Mouse (Mus musculus): Measurements from ENCODE around the gene Usp25. TPM values are rescaled to one million over a fixed set of nuclear protein-coding genes. Genes with fewer than 3 reads are reported as not detected.

The Usp25 gene
- polyA plus RNA-seq, 1 experiment from 2014 or later: 41.7 TPM

DNA sequence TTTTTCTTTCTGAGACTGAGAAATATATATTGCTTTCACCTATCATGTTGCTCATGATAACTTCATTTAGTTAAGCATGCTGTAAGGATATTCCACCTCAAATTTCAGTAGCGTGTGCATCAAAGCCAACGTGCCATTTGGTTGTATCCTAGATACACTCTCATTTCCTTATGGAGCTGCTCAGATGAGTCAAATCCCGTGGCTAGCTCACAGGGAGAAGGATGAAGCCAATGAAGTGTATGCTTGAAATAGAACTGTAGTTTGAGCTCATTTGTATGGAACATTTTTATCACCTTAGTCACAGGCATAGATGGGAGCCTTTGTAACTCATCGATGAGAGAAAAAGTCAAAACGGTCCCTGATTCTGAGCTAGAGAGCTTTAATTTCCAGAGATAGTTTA, 20.8 kb downstream of the Usp25 start:
- DNase-seq (ENCODE audit: low spot score): no peak

DNA sequence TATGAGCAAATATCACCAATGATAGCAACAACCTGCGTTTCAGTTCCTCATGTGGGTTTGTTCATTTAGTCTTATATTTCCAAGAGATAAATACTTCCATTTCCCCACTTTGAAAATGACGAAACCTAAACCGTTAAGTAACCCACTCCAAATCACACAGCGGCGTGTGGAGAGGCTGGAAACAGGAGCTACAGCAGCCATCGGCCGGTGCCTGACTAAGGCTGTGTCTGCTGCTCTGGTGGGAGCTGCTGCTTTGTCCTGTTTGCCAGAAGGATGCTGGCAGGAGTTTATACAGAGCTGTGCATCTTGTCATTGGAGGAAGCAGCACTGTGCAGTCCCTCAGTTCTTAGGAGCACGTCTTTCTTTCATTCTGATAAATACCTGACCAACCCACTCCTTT, 21.2 kb downstream of the Usp25 start:
- DNase-seq (ENCODE audit: low spot score): no peak

DNA sequence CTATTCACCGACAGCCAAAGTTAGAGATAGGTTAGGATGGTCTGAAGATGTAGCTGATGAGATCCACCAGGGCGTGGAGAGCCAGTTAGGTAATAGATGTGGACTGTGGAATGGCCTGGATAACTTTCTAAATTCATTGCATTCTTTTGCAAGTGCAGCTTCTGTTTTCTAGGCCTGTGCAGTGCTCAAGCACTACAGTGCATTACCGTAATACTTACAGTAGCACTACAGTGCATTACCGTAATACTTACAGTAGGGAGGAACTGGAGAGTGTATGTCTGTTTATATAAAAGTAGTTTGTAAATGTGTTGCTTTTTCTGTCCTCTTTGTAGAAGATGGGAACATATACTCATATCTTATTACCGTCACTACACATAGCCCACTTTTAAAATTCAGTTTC, 28.1 kb downstream of the Usp25 start:
- no peak for DNase-seq (ENCODE audit: low spot score)

DNA sequence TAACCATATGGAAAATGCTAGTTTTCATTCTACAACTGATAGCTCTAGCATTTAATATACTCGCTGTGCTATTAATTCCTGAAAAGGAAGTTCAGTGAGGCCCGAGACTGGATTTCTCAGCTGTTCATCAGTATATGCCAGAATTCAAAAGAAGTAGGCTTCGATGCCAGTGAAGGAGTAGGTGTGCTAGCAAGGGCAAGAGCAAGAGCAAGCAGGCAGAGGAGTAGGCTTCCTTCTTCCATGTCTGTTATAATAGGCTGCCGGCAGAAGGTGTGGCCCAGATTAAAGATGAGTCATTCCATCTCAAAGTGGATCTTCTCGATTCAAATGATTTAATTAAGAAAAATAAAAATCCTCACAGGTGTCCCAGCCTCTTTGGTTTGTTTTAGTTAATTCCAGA, 30.0 kb downstream of the Usp25 start:
- DNase-seq (ENCODE audit: low spot score): no peak

DNA sequence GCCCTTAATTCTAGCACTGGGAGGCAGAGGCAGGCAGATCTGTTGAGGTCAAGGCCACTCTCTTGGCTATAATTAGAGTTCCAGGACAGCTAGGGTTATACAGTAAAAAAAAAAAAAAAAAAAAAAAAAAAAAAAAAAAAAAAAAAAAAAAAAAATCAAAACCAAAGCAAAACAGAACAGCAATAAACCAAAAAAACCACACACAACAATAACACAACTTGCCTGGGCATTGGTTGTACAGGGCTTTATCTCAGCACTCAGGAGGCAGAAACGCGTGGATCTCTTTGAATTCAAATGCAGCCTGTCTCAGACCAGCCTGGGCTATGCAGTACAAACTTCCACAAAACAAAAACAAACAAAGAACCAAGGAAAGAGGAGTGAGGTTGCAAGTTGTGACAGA, 40.7 kb downstream of the Usp25 start:
- no peak for DNase-seq (ENCODE audit: low spot score)

DNA sequence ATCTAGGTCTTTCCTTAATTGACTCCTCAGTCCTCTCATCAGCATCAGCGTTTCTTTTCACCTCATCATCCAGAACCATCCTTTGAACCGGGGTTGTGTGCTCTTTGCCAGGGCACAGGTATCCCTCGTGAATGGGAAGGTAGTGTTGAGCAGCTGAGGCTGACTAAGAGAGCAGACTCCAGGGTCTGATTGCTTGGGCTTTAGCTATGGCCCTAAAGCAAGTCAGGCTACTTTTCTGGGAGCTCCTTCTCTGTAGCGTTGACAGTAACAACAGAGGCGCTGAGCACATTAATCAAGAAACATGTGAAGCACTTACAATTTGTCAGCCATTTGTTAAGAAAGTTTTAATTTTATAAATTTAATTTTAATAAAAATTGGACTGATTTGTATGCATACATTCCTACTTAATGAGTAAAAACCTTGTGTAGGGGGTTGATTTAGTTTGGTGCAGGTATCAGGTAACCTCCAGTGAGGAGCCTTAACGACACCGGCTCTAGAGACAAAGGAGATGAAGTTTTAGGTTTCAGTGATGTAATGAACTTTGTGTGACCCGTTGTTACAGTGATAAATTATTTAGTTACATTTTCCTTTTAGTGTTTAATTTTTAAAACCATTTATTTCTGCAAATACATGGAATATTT, 42.1 kb downstream of the Usp25 start:
- DNase-seq (ENCODE audit: low spot score): no peak

DNA sequence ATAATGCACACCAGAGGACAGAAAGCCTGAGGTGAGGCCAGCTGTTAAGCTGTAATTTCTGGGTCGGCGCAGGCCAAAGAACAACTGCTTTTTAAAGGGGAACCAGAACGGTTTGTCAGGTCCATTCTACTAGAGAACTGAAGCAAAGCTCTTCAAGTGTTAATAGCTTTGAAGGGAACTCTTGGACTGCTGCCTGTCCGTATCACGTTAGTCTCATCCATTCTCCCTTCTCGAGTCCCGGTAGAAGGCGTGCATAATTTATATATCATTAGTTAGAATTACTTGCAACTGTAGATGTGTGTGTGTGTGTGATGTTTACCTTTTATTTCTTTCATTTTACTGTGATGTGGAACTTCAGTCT, 42.6 kb downstream of the Usp25 start:
- DNase-seq (ENCODE audit: low spot score): no peak

DNA sequence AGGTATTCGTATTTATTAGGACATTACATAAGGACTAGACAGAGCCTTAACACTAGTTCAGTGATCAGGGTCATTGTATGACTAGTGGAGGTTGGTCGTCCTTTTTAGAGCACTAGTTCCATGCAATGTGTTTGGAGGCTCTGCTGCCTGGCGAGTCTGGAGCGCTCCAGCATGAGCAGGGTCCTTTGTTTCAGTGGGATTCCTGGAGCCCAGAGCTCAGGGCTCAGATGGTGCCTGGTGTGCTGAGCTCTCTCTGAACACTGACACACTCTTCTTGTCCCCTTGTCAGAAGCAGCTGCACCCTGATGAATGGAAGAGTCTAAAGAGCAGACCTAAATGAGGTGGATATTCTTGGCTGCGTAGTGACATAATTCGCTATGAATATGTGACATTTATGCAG, 45.1 kb downstream of the Usp25 start:
- no peak for DNase-seq (ENCODE audit: low spot score)

DNA sequence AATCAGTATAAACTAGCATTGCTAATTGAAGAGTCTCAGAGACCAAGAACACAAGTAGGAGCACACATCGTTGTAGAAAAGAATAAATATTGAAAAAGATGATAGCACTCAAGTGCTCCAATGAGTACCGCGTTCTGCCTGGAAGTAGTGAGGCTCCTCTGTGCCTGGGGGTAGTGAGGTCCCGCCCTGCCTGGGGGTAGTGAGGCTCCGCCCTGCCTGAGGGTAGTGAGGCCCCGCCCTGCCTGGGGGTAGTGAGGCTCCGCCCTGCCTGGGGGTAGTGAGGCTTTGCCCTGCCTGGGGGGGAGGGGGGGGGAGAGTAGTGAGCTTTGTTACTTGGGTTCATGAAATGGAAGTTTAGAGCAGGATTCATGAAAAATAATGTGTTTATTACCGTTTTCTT, 46.7 kb downstream of the Usp25 start:
- no peak for DNase-seq (ENCODE audit: low spot score)

DNA sequence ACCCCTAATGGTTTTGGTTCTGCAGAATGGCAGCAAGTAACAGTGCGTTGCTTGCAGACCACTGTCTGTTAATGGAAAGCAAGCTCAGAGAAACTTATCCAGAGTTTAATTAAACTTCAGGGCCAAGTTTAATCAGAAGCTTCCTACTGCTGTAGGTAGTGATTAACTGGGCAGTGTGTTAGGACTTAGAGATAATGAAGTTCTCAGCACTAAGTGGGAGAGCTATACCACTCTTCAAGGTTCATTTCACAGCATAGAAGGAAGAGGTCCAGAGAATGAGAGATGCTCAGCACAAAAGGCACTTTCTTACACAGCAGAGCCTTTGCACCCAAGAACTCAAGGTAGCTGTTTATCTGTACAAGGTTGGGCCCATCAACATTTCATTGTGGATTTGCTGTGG, 50.4 kb downstream of the Usp25 start:
- DNase-seq (ENCODE audit: low spot score): no peak

DNA sequence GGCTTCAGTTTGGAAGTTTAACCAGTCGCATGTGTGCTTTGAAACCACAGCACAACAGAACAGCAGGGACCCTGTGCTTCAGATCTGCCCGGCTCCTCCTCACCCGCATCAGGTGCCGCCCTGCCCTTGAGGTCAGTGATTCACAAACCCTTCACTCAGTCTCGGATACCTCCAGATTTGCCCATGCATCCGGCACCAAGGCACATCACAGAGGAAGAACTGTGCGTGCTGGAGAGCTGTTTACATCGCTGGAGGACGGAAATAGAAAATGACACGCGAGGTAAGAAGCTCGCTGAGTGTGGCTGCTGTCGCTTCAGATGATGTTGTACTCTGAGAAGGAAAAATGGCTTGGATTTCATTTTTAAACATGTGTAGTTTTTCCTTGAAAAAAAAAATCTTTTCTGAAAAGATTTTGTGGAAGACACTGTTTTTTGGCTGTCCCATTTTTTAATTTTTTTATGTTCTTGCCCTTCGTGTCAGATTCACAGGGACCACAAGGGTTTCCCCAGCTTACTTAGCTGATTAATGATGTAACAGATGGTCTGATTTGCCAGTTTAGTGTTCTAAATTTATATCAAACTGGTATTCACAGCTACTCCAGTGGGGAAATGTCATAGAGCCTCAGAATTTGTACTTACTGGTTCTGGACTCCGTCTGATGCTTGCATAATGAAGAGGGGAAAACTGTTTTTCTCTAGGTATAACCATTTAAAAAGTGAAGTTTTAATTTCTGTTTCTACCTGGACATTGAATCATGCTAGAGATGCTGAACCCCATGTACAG, 63.6 kb downstream of the Usp25 start:
- DNase-seq (ENCODE audit: low spot score): no peak

DNA sequence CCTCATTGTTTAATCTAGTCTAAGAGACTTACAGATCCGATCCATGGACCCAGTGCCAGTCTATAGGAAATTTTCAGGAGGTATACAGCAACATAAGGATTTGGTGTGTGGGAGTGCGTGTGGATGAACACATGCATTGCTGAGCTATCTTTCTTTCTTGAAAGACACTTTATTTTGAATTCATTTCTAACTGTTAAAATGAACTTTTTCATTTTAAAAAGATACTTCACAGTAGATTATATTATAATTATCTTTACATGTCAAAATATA, 64.2 kb downstream of the Usp25 start:
- DNase-seq (ENCODE audit: low spot score): no peak

DNA sequence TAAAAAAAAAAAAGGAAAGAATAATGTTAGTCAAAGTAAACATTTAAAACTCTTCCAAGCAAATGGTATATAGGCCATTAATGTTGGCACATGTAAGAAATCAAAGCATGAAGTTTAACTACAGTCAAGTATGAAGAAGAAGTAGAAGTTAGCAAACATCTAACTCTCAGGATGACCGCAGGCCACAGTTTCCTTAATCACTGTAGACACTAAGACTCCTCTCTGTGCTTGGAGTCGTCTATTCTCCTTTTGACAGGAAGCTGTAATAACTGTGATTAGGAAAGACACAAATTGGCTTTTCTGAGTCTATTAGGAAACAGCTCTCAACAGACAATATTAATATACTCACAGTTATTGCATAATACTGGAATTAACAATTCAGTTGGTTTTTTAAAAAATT, 70.6 kb downstream of the Usp25 start:
- DNase-seq (ENCODE audit: low spot score): no peak

DNA sequence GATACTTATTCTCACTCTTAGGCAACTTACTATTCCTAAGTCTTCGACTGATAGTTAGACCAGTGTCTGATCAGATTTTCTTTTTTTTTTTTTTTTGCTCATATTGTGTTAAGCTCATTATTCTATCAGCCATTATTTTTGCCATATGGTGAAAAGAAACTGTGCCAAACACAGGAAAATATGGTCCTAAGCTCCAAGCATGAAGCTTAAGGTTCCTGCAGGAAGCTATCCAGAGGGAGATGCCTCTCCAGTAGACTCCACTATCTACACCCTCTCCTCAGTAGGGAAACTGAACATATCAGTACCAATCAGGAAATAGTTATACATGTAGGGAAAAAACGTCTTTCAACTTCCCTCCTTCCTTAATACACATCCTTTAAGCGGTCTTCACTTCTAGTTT, 76.3 kb downstream of the Usp25 start:
- no peak for DNase-seq (ENCODE audit: low spot score)

DNA sequence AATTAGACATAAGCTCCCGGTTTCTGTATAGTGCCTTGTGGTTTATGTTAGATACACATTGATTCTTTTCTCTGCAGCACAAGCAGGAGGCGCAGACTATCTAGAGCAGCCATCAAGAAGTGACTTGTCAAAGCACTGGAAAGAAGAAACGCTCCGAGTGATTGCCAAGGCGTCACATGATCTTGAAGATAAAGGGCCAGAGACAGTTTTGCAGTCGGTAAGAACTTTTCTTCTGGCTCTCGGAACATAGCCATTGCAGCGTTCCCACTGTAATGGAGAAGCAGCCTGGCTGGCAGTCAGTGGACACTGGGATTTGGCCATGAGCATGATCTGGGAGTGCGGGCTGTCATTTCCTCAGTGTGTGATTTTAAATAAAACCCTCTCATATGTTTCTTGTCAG, 80.0 kb downstream of the Usp25 start:
- DNase-seq (ENCODE audit: low spot score): no peak

DNA sequence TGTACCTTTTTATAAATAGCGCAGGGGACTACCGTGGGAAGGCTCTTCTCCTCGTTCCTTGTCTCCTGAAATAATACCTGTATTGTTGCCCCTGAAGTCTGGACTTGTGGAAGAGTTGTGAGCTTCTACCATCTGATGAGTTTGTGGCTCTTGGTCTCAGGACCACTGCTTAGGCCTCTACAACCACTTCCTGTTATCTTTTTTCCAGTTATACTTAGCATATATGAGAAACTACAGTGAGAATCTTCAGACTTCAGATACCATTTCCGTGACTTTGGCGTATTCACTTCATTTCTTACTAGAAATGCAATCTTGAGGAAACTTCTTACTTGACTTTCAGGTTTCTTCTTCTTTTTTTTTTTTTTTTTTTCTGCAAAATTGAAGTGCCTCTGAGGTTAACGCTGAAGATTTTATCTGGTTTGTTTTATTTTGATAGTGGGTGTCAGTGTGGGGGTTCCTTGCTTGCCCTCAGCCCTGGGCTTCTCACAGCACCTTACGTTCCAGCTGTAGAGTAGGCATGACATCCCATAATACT, 81.6 kb downstream of the Usp25 start:
- no peak for DNase-seq (ENCODE audit: low spot score)

DNA sequence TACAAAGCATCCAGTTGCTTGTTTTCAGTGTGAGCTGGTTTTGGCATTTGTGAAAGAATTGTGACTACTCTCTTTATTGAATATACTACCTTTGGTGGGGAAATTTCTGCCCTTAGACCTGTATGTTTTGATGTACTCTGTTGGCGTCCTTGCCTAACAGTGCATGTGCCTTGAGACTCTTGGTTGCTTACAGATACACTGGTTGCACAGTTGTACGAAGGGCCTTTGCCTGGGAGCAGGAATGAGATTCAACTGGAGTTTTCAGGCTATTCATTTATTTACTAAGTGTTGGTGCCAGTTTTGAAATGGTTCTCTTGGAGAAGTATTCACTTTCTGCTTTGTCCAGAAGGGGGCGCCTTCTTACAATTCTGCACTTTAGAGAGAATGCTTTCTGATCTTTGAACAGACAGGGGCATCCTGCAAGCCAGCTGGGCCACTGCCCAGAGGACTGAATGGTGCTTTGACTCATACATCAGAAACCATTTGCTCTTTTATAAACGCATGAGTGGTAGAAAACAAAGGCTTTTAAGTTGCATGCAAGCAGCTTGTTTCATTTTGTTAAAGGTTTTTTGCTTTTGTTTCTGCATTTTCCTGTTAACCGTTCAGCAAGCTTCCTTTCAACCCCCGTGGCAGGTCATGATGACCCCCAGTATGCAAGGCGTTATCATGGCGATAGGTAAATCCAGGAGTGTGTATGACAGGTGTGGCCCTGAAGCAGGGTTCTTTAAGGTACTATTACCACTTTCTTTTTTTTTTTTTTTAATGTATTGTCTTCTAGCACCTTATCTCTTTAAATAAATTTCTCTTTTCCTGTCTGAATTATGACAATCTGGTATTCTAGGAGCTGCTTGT, 85.7 kb downstream of the Usp25 start:
- peak; percentile 47 for DNase-seq (ENCODE audit: low spot score)

DNA sequence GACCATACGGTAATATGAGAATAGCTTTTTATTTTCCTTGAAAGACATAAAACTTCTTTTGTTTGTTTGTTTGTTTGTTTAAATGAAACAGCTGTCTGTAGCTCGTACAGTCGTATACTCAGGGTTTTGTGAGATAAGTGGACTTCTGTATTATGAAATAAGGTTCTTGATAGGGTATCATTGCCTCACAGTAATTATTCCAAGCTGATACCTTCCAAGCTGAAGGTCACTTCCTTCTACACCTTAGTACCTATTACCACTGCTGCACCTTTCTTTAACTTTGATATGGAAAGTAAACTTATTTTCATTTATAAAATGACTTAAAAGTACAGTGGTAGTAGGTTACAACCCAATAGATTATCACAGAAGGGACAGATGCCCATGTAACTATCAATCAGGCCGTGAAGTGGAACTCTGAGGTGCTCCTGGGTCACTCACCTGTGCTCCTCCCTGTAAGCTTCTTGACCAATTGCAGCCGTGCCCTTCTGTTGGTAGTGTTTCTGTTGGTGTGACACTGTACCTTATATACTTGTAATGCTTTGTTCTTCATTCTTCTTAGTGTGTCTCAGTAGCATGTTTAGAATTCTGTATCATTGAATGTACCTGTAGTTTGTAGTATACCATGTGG, 90.2 kb downstream of the Usp25 start:
- no peak for DNase-seq (ENCODE audit: low spot score)

DNA sequence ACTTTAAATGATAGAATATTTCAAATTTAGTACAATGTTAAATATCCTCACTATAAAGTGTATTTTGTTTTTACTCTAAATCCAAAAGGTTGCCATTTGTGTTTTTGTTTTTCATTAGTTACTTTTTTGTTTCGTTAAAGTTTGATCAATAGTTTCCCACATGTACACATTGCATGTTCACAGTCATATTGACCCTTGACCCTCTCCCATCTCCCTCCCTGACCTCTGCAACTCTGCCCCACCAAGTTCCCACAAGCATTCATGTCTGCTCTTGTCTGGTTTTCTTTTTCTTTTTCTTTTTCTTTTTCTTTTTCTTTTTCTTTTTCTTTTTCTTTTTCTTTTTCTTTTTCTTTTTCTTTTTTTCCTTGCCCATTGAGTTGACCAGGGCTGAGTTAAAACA, 97.8 kb downstream of the Usp25 start:
- no peak for DNase-seq (ENCODE audit: low spot score)

DNA sequence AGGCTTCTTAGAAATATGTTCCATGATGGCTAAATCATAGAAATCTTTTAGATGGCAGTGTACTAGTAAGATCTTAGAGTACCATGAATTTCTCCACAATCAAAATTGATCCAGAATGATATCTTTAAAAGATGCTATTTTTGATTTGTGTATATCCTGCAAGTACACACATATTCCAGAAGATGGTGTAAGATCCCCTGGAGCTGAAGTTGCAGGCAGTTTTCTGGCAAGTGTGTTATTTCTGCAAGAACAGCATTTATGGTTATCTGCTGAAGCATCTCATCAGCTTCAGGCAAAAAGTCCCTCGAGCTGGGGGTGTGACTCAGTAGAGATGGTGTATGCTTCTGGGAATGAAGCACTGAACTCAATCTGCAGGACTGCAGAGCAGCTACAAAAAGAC, 112.4 kb downstream of the Usp25 start:
- no peak for DNase-seq (ENCODE audit: low spot score)

DNA sequence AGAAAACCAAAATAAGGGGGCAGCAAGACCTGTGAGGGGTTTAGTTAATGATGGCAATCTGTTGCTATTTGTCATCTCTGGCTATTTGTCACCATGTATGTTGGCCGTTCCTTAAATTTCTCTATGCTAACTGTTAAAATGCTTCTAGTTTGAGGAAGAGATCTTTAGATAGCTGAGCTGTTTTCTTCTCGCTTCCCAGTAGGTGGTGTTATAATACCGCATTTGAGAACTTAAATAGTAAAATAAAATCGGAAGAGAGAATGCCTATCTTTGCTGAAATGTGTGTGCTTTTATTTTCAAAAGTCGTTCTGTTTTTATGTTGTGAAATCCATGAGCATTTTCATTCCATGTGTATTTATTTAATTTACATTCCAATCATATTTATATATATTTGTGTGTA, 115.2 kb downstream of the Usp25 start:
- DNase-seq (ENCODE audit: low spot score): no peak

DNA sequence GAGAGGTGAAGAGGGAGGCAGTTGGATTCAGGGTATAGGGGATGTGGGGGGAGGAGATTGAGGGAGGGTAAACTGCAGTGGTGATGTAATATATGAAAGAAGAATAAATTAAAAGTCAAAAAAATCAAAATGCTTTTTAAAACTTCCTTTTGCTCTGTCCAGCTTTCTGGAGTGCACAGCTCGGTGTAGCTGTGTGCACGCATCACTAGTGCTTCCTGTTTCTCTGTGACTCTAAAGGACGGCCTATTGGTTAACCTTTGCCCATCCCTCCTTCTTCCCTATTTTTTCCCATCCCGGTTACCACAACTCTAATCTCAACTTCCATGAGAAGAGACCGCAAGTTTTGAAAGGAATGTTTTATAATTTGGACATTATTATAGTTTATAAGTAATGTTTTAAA, 119.5 kb downstream of the Usp25 start:
- DNase-seq (ENCODE audit: low spot score): no peak

All from thymus, postnatal 0 days (tissue).